Mouse (Mus musculus): ENCODE data around the gene Map2k5. TPM values are rescaled to one million over a fixed set of nuclear protein-coding genes. Genes with fewer than 3 reads are reported as not detected.

Gene Map2k5
- polyA plus RNA-seq, 1 experiment from 2014 or later = 30.7 TPM

DNA sequence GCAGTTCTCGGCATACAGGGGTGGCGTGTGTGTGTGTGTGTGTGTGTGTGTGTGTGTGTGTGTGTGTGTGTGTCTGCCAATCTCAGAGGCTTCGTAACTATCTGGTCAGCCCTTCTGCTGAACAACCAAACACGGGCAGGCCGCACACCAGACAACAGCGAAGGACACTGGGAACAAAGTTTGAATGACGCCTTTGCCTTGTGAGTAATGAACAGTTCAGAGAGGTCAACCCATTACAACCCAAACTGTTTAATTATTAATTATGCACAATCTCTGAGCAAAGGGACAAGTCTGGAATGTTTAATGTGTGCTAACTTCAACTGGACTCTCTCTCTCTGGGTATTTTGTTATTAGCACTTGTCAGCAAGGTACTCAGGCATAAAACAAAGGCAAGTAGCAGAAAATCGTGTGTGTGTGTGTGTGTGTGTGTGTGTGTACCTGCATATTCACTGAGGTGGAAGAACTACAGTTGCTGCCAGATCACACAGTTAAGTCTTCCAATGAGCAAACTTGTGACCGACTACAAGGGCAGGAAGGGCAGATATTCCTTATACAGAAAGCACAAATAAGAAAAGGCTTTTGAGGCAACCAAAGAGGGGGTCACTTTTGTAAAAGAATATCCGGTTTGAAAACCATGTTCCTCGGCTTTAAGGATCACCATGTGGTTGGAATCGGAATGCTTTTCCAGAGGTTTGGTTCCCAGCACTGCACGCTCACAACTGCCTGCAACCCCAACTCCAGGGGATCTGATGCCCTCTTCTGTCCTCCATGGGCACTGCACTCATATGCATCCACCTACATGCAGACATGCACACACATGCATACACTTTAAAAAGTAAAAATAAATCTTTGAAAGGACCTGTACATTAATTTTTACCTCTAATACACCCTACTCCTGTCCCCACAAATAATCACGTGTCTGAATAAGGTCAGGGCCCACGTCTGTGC lies 176.1 kb downstream of the Map2k5 start:
- ATAC-seq (replicated peaks; ENCODE audit: insufficient number of reproducible peaks, low FRiP score, low TSS enrichment) = no peak
- H3K36me3 ChIP-seq (ENCODE audit: control insufficient read depth, insufficient read depth, low read length) = peaks cover 6% of the 10 kb centered on the region; the same call in 1 of the 2 replicates

GRCm38 (mm10) chr9:63197252-63197651 lies 180.4 kb downstream of the Map2k5 start:
- no peaks in the 10 kb centered on the region for H3K27me3 ChIP-seq (ENCODE audit: control insufficient read depth, insufficient read depth, low read length)
- no peaks in the 10 kb centered on the region for H3K9me3 ChIP-seq (replicated peaks; ENCODE audit: control insufficient read depth, low read length)
- H3K9ac ChIP-seq (ENCODE audit: low read depth, low read length) = no peak overlapping the region
- 11% methylated on average over 8 of the region's 8 CpGs for WGBS (ENCODE audit: insufficient replicate concordance)
- no peak for ATAC-seq (replicated peaks; ENCODE audit: insufficient number of reproducible peaks, low FRiP score, low TSS enrichment)
- peak overlapping the region; percentile 49 for H3K4me2 ChIP-seq
- peaks cover 33% of the 10 kb centered on the region for H3K4me1 ChIP-seq (ENCODE audit: control insufficient read depth, insufficient read depth, low read length)
- no peak overlapping the region for H3K27ac ChIP-seq (ENCODE audit: low read depth, low read length)
- H3K36me3 ChIP-seq (ENCODE audit: control insufficient read depth, insufficient read depth, low read length) = peaks cover 6% of the 10 kb centered on the region; the same call in 1 of the 2 replicates
- 0 out of 2 replicates have a peak overlapping the region, but pooled peaks have one; percentile 13 for H3K4me3 ChIP-seq (ENCODE audit: low read depth, low read length)

More for the DNA sequence above, 176.1 kb downstream of the Map2k5 start:
- Histone ChIP-seq H3K9ac (ENCODE audit: low read depth, low read length) (no peak overlapping the region), H3K27me3 (ENCODE audit: control insufficient read depth, insufficient read depth, low read length) (no peaks in the 10 kb centered on the region), H3K27ac (ENCODE audit: low read depth, low read length) (no peak overlapping the region), H3K4me2 (no peak overlapping the region), H3K9me3 (replicated peaks; ENCODE audit: control insufficient read depth, low read length) (no peaks in the 10 kb centered on the region), H3K4me1 (ENCODE audit: control insufficient read depth, insufficient read depth, low read length) (peaks cover 10% of the 10 kb centered on the region), H3K4me3 (ENCODE audit: low read depth, low read length) (no peak overlapping the region)
- 94% methylated on average over 15 of the region's 15 CpGs for WGBS (ENCODE audit: insufficient replicate concordance)

DNA sequence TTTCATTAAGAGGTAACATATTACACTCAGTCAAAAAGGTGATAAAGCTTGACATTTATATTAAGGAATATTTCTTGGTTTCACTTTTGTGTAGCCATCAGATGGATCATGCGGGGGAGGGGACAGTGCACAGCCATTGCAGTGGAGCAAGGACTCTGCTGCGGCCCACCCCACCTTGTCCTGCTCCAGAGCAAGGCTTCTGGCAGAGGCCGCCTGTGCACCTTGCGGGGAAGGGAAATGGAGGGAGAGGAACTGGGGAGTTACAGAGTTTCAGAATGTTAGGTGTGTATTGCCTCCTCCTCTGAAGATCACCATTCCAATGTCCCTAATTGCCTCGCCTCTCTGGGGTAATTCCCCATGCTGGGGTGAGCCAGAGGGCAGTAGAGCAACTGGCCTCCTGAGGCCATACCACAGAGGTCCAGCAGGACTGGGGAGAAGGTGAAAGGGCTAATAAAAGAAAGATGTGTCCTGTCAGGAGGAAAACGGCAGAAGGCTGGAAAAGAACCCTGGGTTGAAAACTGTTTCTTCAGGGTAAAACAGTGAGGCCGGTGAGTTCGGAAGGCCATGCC lies 181.5 kb downstream of the Map2k5 start:
- Histone ChIP-seq H3K9me3 (replicated peaks; ENCODE audit: control insufficient read depth, low read length) (no peaks in the 10 kb centered on the region), H3K4me3 (ENCODE audit: low read depth, low read length) (no peak overlapping the region), H3K9ac (ENCODE audit: low read depth, low read length) (no peak overlapping the region), H3K4me1 (ENCODE audit: control insufficient read depth, insufficient read depth, low read length) (peaks cover 33% of the 10 kb centered on the region), H3K4me2 (no peak overlapping the region), H3K36me3 (ENCODE audit: control insufficient read depth, insufficient read depth, low read length) (no peaks in the 10 kb centered on the region), H3K27ac (ENCODE audit: low read depth, low read length) (peak overlapping the region; percentile 13), H3K27me3 (ENCODE audit: control insufficient read depth, insufficient read depth, low read length) (no peaks in the 10 kb centered on the region)
- ATAC-seq (replicated peaks; ENCODE audit: insufficient number of reproducible peaks, low FRiP score, low TSS enrichment) = no peak
- 63% methylated on average over 8 of the region's 8 CpGs for WGBS (ENCODE audit: insufficient replicate concordance)

DNA sequence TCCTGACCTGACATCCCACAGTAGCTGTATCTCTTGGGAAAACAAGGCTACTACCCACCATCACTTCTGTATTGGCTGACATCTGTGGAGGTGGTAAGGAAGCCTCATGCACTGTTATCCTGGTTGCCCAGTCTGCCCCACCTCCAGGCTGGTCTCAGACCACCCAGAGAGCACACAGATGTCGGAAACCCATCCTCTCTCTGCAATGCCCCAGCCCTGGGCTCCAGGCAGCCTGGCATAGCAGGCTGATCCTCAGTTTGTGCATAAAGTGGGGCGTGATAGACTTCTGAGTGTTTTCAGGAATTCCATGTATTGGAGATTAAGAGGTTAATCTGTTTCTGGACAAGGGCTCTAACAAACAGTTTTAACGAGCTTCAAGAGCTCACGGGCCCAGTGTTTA lies 182.2 kb downstream of the Map2k5 start:
- Histone ChIP-seq H3K4me2 (no peak overlapping the region), H3K4me1 (ENCODE audit: control insufficient read depth, insufficient read depth, low read length) (peaks cover 33% of the 10 kb centered on the region), H3K4me3 (ENCODE audit: low read depth, low read length) (no peak overlapping the region), H3K36me3 (ENCODE audit: control insufficient read depth, insufficient read depth, low read length) (no peaks in the 10 kb centered on the region), H3K27me3 (ENCODE audit: control insufficient read depth, insufficient read depth, low read length) (no peaks in the 10 kb centered on the region), H3K9me3 (replicated peaks; ENCODE audit: control insufficient read depth, low read length) (no peaks in the 10 kb centered on the region), H3K27ac (ENCODE audit: low read depth, low read length) (peak overlapping the region; percentile 46), H3K9ac (ENCODE audit: low read depth, low read length) (no peak overlapping the region)
- WGBS (ENCODE audit: insufficient replicate concordance) = 55% methylated on average over 4 of the region's 4 CpGs
- ATAC-seq (replicated peaks; ENCODE audit: insufficient number of reproducible peaks, low FRiP score, low TSS enrichment) = no peak

DNA sequence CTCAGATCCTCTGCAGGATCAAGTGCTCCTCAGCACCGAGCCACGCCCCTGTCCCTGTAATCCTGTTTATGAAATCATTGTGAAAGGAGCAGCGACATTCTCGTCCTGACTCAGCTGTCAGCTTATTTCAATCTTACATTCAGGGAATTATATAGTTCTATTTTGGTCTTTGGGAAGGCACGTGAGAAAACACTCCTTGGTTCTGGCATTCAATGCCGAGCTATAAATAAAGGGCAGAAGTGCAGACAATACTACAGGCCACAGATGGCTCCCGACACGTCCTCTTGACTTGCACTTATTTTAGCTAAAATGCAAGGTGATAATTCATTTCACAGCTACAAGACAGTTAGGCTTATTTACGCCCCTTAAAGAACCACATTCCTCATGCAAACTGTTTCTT lies 182.9 kb downstream of the Map2k5 start:
- peaks cover 33% of the 10 kb centered on the region for H3K4me1 ChIP-seq (ENCODE audit: control insufficient read depth, insufficient read depth, low read length)
- H3K27ac ChIP-seq (ENCODE audit: low read depth, low read length) = peak overlapping the region; percentile 46; the same call in 1 of the 2 replicates
- no peak for ATAC-seq (replicated peaks; ENCODE audit: insufficient number of reproducible peaks, low FRiP score, low TSS enrichment)
- no peak overlapping the region for H3K9ac ChIP-seq (ENCODE audit: low read depth, low read length)
- H3K4me2 ChIP-seq = peak overlapping the region; percentile 27
- no peaks in the 10 kb centered on the region for H3K27me3 ChIP-seq (ENCODE audit: control insufficient read depth, insufficient read depth, low read length)
- 54% methylated on average over 9 of the region's 9 CpGs for WGBS (ENCODE audit: insufficient replicate concordance)
- no peaks in the 10 kb centered on the region for H3K36me3 ChIP-seq (ENCODE audit: control insufficient read depth, insufficient read depth, low read length)
- no peaks in the 10 kb centered on the region for H3K9me3 ChIP-seq (replicated peaks; ENCODE audit: control insufficient read depth, low read length)
- no peak overlapping the region for H3K4me3 ChIP-seq (ENCODE audit: low read depth, low read length)

DNA sequence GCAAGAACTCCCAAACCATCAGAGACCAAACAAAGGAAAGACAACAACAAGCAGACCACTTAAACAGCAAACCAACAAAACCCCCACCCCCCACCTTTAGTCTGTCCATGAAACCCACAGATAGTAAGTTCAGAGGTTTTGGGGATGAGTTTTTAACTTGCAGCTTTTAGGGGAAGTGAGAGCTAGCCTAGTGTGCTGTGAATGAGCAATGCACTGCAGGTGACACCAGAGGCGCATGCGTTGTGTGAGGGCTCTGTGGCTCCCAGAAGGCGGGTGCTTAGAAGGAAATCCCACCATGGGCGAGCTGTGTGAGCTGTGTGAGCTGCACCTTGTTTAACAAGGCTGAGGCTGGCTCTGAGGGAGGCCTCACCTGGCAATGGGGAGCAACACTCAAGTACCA lies 184.9 kb downstream of the Map2k5 start:
- Histone ChIP-seq H3K9me3 (replicated peaks; ENCODE audit: control insufficient read depth, low read length) (no peaks in the 10 kb centered on the region), H3K4me3 (ENCODE audit: low read depth, low read length) (no peak overlapping the region), H3K9ac (ENCODE audit: low read depth, low read length) (no peak overlapping the region), H3K36me3 (ENCODE audit: control insufficient read depth, insufficient read depth, low read length) (no peaks in the 10 kb centered on the region), H3K27me3 (ENCODE audit: control insufficient read depth, insufficient read depth, low read length) (no peaks in the 10 kb centered on the region), H3K27ac (ENCODE audit: low read depth, low read length) (no peak overlapping the region), H3K4me2 (no peak overlapping the region), H3K4me1 (ENCODE audit: control insufficient read depth, insufficient read depth, low read length) (peaks cover 41% of the 10 kb centered on the region)
- ATAC-seq (replicated peaks; ENCODE audit: insufficient number of reproducible peaks, low FRiP score, low TSS enrichment) = no peak
- 69% methylated on average over 4 of the region's 4 CpGs for WGBS (ENCODE audit: insufficient replicate concordance)

DNA sequence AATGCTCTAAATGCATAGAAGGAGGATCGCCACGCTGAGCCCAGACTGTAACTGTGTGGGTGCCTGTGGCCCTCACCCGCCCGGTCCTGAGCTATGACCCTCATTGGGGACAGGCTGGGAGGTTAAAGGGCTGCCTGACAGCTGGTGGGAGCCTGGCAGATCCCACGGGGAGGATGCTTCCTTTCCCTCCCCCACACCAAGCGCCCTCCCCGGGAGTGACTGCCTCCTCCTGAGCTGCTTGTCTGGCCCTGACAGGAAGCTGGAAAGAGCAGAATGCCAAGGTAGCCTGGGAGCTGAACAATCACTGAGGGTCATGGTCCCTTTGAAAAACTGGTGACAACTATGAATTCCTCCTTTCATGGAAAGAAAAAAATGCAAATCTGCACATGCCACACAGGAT lies 190.4 kb downstream of the Map2k5 start:
- no peak overlapping the region for H3K27ac ChIP-seq (ENCODE audit: low read depth, low read length)
- no peak overlapping the region for H3K4me2 ChIP-seq
- H3K9ac ChIP-seq (ENCODE audit: low read depth, low read length) = no peak overlapping the region
- peaks cover 12% of the 10 kb centered on the region for H3K4me1 ChIP-seq (ENCODE audit: control insufficient read depth, insufficient read depth, low read length)
- no peaks in the 10 kb centered on the region for H3K36me3 ChIP-seq (ENCODE audit: control insufficient read depth, insufficient read depth, low read length)
- 21% methylated on average over 7 of the region's 7 CpGs for WGBS (ENCODE audit: insufficient replicate concordance)
- H3K27me3 ChIP-seq (ENCODE audit: control insufficient read depth, insufficient read depth, low read length) = peaks cover 14% of the 10 kb centered on the region; the same call in 1 of the 2 replicates
- H3K9me3 ChIP-seq (replicated peaks; ENCODE audit: control insufficient read depth, low read length) = no peaks in the 10 kb centered on the region
- ATAC-seq (replicated peaks; ENCODE audit: insufficient number of reproducible peaks, low FRiP score, low TSS enrichment) = no peak
- H3K4me3 ChIP-seq (ENCODE audit: low read depth, low read length) = no peak overlapping the region

- 69% methylated on average over 7 of the region's 7 CpGs for WGBS (ENCODE audit: insufficient replicate concordance)
- H3K4me3 ChIP-seq (ENCODE audit: low read depth, low read length) = no peak overlapping the region
- H3K4me2 ChIP-seq = no peak overlapping the region
- no peaks in the 10 kb centered on the region for H3K36me3 ChIP-seq (ENCODE audit: control insufficient read depth, insufficient read depth, low read length)
- ATAC-seq (replicated peaks; ENCODE audit: insufficient number of reproducible peaks, low FRiP score, low TSS enrichment) = no peak
- H3K27ac ChIP-seq (ENCODE audit: low read depth, low read length) = no peak overlapping the region
- peaks cover 12% of the 10 kb centered on the region for H3K4me1 ChIP-seq (ENCODE audit: control insufficient read depth, insufficient read depth, low read length)
- H3K9me3 ChIP-seq (replicated peaks; ENCODE audit: control insufficient read depth, low read length) = no peaks in the 10 kb centered on the region
- H3K9ac ChIP-seq (ENCODE audit: low read depth, low read length) = no peak overlapping the region
- peaks cover 16% of the 10 kb centered on the region for H3K27me3 ChIP-seq (ENCODE audit: control insufficient read depth, insufficient read depth, low read length)
Observed at GRCm38 (mm10) chr9:63185249-63185648, 192.5 kb downstream of the Map2k5 start.
